Mouse (Mus musculus) urinary bladder, postnatal 10 days (tissue): Measurements from ENCODE around the gene Mycbp2.

Experiments used
- DNase-seq: peaks from one replicate; pipeline ENCODE4 v3.0.0; 2022; ENCODE audit warnings: low spot score

The Mycbp2 gene

GRCm38 (mm10) chr14:103102246-103102645, 244.4 kb downstream of the Mycbp2 start:
- no peak for DNase-seq

- no peak for DNase-seq
Observed at GRCm38 (mm10) chr14:103101171-103101570, 245.4 kb downstream of the Mycbp2 start.

DNA sequence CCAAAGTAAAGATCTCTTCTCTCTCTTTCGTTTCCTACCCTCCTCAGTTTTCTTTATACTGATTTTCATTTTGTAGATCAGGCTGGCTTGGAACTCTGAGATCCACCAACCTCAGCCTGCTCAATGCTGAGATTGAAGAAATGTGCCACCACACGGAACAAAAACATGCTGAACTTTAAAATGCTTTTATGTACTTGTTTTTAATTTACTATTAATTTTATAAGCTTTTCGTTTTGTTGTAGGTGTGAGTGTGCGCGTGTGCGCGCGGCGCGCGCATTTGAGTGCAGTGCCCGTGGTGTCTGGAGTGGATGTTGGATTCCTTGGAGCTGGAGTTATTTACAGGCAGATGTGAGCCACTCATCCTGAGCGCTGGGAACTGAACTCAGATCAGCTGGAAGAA, 246.3 kb downstream of the Mycbp2 start:
- no peak for DNase-seq

GRCm38 (mm10) chr14:103099238-103099933, 247.2 kb downstream of the Mycbp2 start, which contains the start of gene Fbxl3:
TSS of gene Fbxl3 (minus strand) at chr14:103099566.
- peak; percentile 72 for DNase-seq

- DNase-seq: peak; percentile 55
Observed at GRCm38 (mm10) chr14:103098587-103099235, 247.9 kb downstream of the Mycbp2 start.

DNA sequence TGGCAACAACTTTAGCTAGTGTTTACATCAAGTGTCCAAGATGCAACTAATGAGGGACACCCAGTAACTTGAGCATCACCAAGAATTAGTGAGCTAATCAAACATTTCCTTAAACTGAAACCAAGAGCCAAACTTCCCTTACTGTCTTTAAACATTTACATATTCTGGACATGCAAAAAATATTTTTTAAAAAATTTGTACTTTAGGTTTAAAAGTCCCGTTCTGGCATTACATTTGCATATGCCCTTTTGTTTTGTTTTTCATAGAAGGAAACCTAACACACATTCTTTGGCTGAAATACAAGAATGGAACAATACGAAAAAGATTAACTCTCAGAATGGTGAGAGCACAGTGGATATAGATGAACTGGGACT, 248.4 kb downstream of the Mycbp2 start:
- no peak for DNase-seq

- DNase-seq: no peak
Observed at GRCm38 (mm10) chr14:103096621-103097020, 250.0 kb downstream of the Mycbp2 start.

DNA sequence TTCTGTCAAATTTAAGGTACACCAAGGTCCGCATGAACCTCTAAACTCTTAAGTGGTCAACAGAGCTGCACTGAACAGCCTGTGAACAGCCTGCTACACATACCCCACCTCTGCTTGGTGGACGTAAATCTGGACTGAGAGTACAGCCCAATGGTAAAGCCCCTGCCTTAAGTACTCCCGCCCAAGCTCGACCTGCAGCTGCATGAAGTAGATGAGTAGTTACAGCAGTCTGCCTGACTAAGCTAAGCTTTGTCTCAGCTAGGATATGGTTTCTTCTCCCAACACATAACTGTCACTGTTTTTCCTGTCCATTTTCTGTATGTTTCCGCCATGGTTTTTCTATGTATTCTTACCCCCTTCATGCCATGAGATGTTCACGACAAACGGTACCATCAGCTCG, 250.8 kb downstream of the Mycbp2 start:
- no peak for DNase-seq

DNA sequence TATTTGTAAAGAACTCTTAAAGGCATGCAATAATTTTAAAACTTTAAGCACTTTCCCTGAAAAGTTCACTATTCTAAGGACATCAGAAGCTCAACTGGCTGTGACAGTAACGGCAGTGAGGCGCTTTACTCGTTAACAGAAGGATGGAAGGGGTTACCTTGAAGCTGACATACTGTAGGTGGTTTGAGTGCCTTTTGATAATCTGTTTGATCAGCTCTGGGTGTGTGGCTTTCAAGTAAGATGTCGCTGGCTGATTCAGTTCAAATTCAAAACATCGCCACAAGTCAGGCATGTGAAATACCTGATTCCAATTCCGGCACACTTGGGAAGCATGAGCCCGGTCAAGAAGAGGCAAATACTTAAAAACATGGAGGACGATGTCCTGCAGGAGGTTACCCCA, 251.6 kb downstream of the Mycbp2 start:
- no peak for DNase-seq

- DNase-seq: no peak
Observed at GRCm38 (mm10) chr14:103093670-103094069, 252.9 kb downstream of the Mycbp2 start.

- no peak for DNase-seq
Observed at GRCm38 (mm10) chr14:103093236-103093635, 253.4 kb downstream of the Mycbp2 start.

GRCm38 (mm10) chr14:103088624-103089023, 258.0 kb downstream of the Mycbp2 start:
- DNase-seq: no peak

GRCm38 (mm10) chr14:103087846-103088245, 258.8 kb downstream of the Mycbp2 start:
- DNase-seq: no peak

- no peak for DNase-seq
Observed at GRCm38 (mm10) chr14:103086671-103087324, 259.8 kb downstream of the Mycbp2 start.

GRCm38 (mm10) chr14:103085840-103086533, 260.6 kb downstream of the Mycbp2 start:
- no peak for DNase-seq

DNA sequence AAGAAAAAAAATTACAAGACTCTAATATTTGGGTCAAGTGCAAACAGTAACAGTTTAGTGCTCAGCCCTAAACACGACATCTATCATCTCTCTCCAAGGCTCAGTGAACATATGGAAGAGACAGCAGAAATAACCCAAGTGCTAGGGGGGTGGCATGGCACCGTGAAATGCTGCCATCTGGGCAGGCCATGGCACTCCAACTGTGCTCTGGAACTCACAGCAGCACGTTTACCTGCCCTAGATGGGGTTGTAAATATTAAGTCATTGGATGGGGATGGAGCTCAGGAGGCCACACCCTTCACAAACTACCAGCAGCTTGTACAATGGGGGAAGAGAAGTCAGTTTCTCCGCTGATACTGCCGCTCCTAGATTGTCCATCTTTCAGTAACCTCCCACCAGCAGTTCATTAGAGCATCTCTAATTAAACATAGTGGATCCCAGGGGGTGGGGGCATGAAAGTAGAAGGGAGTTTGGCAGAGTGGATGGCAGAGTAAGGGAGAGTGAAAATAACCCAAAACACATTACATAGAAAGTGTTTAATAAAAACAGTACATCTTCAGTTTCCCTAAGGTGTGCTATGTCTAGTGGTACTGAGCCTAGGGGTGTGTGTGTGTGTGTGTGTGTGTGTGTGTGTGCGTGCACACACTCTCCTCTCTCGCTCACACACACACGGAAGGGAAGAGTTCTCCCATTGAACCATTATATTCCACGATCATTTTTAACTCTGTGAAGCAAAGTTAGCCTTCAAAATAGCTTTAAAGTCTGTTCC, 267.2 kb downstream of the Mycbp2 start:
- no peak for DNase-seq

- DNase-seq: no peak
Observed at GRCm38 (mm10) chr14:103078006-103078912, 268.4 kb downstream of the Mycbp2 start.

DNA sequence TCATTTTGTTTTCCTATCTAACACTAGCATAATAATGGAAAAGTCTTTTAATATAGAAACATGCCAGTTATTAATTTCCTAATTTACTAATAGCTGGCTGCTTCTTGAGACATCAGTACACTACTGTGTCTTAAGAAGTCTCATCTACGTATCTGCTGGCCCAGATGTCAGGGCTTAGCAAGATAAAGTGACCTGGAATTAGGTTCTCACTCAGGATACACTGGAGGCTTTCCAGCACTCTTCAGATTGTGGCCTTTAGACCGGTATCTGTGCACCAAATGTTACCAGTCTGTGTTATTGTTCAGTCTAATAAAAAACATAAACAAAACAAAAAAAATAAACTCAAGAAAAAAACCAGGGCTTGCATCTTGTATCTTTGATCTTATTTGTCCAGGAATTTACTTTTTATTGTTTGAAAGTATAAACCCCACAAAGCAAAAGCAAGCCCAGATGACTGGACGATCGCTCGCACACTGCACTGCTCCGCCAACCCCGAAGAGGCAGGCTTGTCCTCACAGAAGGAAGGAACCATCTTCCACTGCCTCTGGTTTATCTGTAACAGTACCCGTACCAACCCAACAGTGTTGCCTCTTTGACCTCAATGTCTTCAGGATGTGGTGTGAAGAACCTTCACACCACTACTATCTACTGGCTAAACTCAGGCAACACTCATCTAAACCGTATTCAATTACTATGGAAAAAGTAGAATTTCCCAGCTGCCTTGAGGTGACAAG, 269.2 kb downstream of the Mycbp2 start:
- no peak for DNase-seq

- DNase-seq: no peak
Observed at GRCm38 (mm10) chr14:103075166-103075565, 271.4 kb downstream of the Mycbp2 start.

DNA sequence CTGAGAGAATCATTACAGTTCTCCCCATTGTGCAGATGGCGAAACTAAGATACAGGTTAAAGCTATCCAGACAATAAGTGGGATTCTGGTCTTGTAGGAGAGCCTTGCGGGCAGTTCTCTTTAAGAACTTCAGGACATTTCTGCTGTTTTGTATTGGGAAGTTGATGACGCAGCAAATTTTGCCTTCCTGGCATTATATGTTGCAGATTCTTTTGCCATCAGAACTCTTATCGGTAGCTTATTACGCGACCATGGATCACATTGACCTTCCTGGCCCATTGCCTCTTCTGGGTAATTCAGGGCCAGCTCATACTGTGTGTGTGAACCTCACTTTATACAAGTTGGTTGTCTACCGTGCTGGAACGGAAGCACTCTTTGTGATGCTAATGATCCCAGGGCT, 272.8 kb downstream of the Mycbp2 start:
- no peak for DNase-seq
